12 mouse cellular contexts compared by ENCODE assay signal in genomic region chr3:98089702-98090101, GRCm38 (mm10).
DNase-seq lines count a peak whose midpoint lies in the region; ATAC-seq lines count a peak whose summit lies in the region.
"Had no signal": no experiment of that assay in that cellular context is flagged by ENCODE, and none has a peak within 500 bp of the region (broad histone marks: within the 10 kb centered on the region; RNA-seq: fewer than 3 reads in every experiment).

No protein-coding gene starts in this region.

- H3K4me3 ChIP-seq in limb, embryonic 10.5 days, result no peak overlapping the region
- H3K4me3 ChIP-seq: erythroblast, embryonic 14.5 days; lung, embryonic 15.5 days; midbrain, embryonic 15.5 days had no signal

- ATAC-seq in frontal cortex, adult (ENCODE audit: low TSS enrichment), result peak; percentile 36
- no peak for ATAC-seq in megakaryocyte-erythroid progenitor cell, adult 5-6 weeks (replicated peaks; ENCODE audit: low FRiP score, low TSS enrichment, poor library complexity, severe bottlenecking)
- ATAC-seq: midbrain, embryonic 15.5 days had no signal

- H3K4me1 ChIP-seq in limb, embryonic 10.5 days, result peaks cover 62% of the 10 kb centered on the region

- peaks cover 52% of the 10 kb centered on the region for H3K36me3 ChIP-seq in limb, embryonic 10.5 days
- H3K36me3 ChIP-seq: midbrain, embryonic 15.5 days had no signal

- no peaks in the 10 kb centered on the region for H3K9me3 ChIP-seq in limb, embryonic 10.5 days (replicated peaks)
- H3K9me3 ChIP-seq: lung, embryonic 15.5 days; midbrain, embryonic 15.5 days had no signal

- WGBS in limb, embryonic 10.5 days, result 88% methylated on average over 5 of the region's 5 CpGs

- no peak for DNase-seq in frontal cortex, postnatal 36 days (ENCODE audit: low spot score in 2 of 2)
- peak; percentile 40 to 43 for DNase-seq in kidney, postnatal 36 days
- DNase-seq in kidney, postnatal 4 days, result no peak
- DNase-seq in adipocyte (ENCODE audit: low spot score), result peak; percentile 82
- no peak for DNase-seq in limb, embryonic 10.5 days (ENCODE audit: low spot score)
- DNase-seq in frontal cortex, postnatal 25 days (ENCODE audit: low spot score in 2 of 2), result no peak
- DNase-seq: retina, postnatal 1 day had no signal

- H3K27ac ChIP-seq in limb, embryonic 10.5 days, result 0 out of 2 replicates have a peak overlapping the region, but pooled peaks have one; percentile 27
- H3K27ac ChIP-seq: lung, embryonic 15.5 days; midbrain, embryonic 15.5 days had no signal

- H3K27me3 ChIP-seq in limb, embryonic 10.5 days (ENCODE audit: low read depth, poor library complexity, severe bottlenecking), result no peaks in the 10 kb centered on the region
- H3K27me3 ChIP-seq: lung, embryonic 15.5 days; midbrain, embryonic 15.5 days had no signal

Comparison
In these comparisons a context has a peak if more than half of its experiments do, and no peak if none do; other contexts are left out.
1. DNase-seq: peak in kidney, postnatal 36 days (2 of 2) and adipocyte (single experiment); none in frontal cortex, postnatal 36 days (0 of 2), kidney, postnatal 4 days (0 of 2), limb, embryonic 10.5 days (single experiment) and frontal cortex, postnatal 25 days (0 of 2).